Mouse (Mus musculus): ENCODE data around the gene Frmpd1. TPM values are rescaled to one million over a fixed set of nuclear protein-coding genes. Genes with fewer than 3 reads are reported as not detected.

Gene Frmpd1
- polyA plus RNA-seq, 1 experiment from 2014 or later, result 1.2 TPM

DNA sequence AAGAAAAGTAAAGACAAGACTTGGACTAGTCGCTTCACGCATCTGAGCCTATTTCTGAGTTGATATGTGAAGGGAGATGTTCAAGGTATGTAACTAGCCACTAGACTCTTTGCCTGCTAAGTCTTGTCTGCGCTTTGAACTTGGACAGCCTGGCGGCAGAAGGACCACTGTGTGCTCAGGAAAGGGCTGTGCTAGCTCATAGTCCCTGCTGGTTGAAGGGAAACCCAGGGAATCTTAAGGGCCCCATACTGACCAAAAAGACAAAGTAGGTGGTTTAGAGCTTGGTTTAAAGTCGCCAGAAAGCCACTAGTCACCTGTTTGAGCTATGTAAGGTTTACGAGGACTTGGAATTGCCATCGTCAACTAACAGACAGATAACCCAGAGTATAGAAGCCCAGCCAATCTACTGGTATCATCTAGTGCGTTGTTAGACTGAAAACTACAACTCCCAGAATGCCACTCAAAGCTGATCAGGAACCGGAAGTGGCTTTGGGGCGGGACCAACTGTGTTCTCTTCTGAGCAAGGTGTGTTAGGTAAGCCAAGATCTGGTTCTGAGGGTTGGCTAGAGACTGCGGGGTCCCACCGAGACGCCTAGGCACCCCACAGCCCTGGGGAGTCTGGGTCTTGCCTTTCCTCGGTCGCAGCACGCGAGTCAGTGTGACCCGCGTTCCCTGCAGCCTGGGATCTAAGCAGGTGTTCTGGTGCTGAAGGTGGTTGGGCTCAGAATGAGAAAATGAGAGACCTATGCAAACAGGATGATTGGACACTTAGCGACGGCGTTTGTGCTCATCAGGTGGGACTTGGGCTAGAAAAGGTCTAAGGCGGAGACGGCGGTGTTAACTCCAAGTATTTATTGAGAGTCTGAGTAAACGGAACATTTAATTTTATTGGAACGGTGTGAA lies 112.2 kb downstream of the Frmpd1 start, which contains the start of gene Trmt10b:
TSS of gene Trmt10b (plus strand) at position 466 of the 903 bp plus-strand sequence.
- WGBS, result 22% methylated on average over 27 of the region's 27 CpGs
- Histone ChIP-seq H3K27me3 (ENCODE audit: low read depth, poor library complexity, severe bottlenecking) (no peaks in the 10 kb centered on the region), H3K36me3 (peaks cover 15% of the 10 kb centered on the region), H3K4me1 (peaks cover 10% of the 10 kb centered on the region), H3K4me3 (peak within 1 kb of the TSS; percentile 64), H3K9me3 (replicated peaks) (no peaks in the 10 kb centered on the region), H3K27ac (peak within 1 kb of the TSS; percentile 37; the same call in 1 of the 2 replicates)
- DNase-seq (ENCODE audit: low spot score), result peak; percentile 64

DNA sequence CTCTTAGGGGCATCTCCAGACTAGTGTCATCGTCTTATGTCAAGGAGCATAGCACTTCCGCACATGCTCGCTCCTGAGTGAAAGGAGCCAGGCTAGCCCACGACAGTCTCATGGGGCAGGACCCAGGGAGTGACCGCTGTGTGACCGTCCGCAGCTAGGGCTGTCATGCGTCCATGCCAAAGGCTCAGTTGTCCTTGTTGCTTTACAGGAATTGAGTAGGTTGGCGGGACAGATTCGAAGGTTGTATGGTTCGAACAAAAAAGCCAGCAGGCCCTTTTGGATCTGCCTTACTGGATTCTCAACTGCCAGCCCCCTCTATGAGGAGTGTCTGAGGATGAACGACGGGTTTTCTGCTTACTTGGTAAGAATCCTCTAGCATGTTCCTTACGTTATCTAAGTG lies 120.9 kb downstream of the Frmpd1 start:
- DNase-seq (ENCODE audit: low spot score), result no peak
- Histone ChIP-seq H3K27me3 (ENCODE audit: low read depth, poor library complexity, severe bottlenecking) (no peaks in the 10 kb centered on the region), H3K27ac (no peak overlapping the region), H3K4me3 (no peak overlapping the region), H3K9me3 (replicated peaks) (no peaks in the 10 kb centered on the region), H3K4me1 (no peaks in the 10 kb centered on the region), H3K36me3 (peaks cover 74% of the 10 kb centered on the region)
- 95% methylated on average over 14 of the region's 14 CpGs for WGBS

DNA sequence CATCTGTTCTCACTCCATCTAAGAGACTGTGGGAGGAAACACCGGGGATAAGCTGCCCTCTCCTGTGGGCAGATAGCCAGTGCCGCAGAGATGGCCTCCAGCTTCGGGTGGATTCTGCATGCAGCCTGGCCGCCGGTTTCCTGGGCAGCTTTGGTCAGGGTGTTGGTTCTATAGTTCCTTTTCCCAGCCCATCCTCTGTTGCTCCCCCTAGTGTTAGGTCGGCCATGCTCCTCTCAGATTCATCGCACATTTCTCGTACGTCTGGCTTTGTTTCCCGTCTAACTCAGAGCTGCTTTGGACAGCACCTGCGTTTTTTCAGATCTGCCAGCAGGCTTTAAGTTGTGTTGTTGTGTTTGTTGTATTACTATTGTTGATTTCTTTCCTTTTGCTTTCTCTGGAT lies 123.4 kb downstream of the Frmpd1 start:
- peaks cover 71% of the 10 kb centered on the region for H3K36me3 ChIP-seq
- H3K9me3 ChIP-seq (replicated peaks), result no peaks in the 10 kb centered on the region
- H3K4me1 ChIP-seq, result no peaks in the 10 kb centered on the region
- no peak overlapping the region for H3K4me3 ChIP-seq
- H3K27me3 ChIP-seq (ENCODE audit: low read depth, poor library complexity, severe bottlenecking), result no peaks in the 10 kb centered on the region
- WGBS, result 49% methylated on average over 11 of the region's 11 CpGs
- no peak overlapping the region for H3K27ac ChIP-seq
- peak; percentile 40 for DNase-seq (ENCODE audit: low spot score)

DNA sequence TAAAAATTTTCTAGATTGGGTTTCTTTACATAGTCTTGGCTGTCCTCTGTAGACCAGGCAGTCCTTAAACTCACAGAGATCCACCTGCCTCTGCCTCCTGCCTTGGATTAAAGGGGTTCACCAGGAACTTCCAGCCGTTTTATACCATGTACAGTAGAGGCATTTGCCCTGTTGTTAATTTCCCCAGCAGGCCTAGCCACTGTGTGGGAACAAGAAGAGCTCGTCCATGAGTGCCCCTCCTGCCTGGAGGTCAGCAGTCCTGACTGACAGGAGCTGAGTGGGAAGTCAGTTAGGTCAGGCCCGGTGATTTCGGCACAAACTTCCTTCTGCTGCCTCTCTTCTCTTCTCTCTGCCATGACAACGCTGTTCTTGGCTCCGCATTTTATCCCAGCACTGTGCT lies 123.9 kb downstream of the Frmpd1 start:
- H3K4me3 ChIP-seq, result no peak overlapping the region
- peaks cover 70% of the 10 kb centered on the region for H3K36me3 ChIP-seq
- no peaks in the 10 kb centered on the region for H3K4me1 ChIP-seq
- no peaks in the 10 kb centered on the region for H3K9me3 ChIP-seq (replicated peaks)
- DNase-seq (ENCODE audit: low spot score), result no peak
- H3K27ac ChIP-seq, result no peak overlapping the region
- no peaks in the 10 kb centered on the region for H3K27me3 ChIP-seq (ENCODE audit: low read depth, poor library complexity, severe bottlenecking)
- WGBS, result 89% methylated on average over 6 of the region's 6 CpGs

DNA sequence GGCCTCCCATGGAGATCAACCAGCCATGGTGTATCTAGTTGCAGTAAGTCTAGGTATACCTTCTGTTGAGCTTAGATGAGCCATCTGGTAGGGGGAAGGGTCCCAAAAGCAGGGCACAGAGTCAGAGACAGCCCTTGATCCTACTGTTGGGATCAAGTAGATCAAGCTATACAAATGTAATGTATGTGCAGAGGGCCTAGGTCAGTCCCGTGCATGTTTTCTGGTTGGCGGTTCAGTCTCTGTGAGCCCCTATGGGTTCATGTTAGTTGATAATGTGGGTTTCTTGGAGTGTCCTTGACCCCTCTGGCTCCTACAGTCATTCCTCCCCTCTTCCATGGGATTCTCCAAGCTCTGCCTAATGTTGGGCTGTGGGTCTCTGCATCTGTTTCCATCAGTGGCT lies 126.4 kb downstream of the Frmpd1 start:
- H3K36me3 ChIP-seq, result peaks cover 68% of the 10 kb centered on the region

DNA sequence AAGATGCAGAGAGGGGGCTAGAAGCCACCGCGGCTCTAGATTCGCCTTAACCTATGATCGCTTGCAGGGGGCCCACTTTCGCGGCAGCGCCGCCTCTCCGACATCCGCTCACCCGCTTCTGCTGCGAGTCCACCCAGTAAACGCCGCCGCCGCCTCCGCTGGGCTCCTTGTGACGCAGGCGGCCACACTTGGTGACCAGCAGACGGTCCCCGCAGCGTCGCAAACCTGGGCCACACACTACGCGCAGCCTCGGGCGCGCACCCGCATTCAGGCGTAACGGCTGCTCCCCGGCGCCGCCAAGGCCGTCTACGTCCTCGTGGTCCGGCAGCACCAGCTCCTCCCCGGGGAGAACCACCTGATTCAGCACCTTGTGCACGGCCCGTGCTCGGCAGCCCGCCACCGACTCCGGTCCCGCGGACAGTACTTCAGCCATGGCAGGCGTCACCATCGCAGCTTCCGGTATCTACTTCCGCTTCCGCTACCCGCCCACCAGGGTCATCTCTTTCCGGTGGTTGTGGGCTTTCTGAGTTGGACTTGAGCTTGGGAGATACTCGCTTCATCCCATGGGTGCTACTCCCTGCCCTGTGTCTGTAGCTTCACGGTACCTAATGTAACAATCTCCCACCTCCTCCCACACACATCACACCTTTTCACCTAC lies 135.6 kb downstream of the Frmpd1 start:
- DNase-seq (ENCODE audit: low spot score), result peak; percentile 91
- peaks cover 18% of the 10 kb centered on the region for H3K27me3 ChIP-seq (ENCODE audit: low read depth, poor library complexity, severe bottlenecking)
- under 1% methylated on average over 56 of the region's 56 CpGs for WGBS
- H3K36me3 ChIP-seq, result peaks cover 38% of the 10 kb centered on the region
- H3K9me3 ChIP-seq (replicated peaks), result no peaks in the 10 kb centered on the region
- H3K4me1 ChIP-seq, result peaks cover 10% of the 10 kb centered on the region
- H3K4me3 ChIP-seq, result peak overlapping the region; percentile 88
- H3K27ac ChIP-seq, result peak overlapping the region; percentile 95

More for the DNA sequence above, 126.4 kb downstream of the Frmpd1 start:
- Histone ChIP-seq H3K9me3 (replicated peaks) (no peaks in the 10 kb centered on the region), H3K27me3 (ENCODE audit: low read depth, poor library complexity, severe bottlenecking) (no peaks in the 10 kb centered on the region), H3K27ac (no peak overlapping the region), H3K4me3 (no peak overlapping the region), H3K4me1 (no peaks in the 10 kb centered on the region)
- no peak for DNase-seq (ENCODE audit: low spot score)
- 100% methylated on average over 2 of the region's 2 CpGs for WGBS

DNA sequence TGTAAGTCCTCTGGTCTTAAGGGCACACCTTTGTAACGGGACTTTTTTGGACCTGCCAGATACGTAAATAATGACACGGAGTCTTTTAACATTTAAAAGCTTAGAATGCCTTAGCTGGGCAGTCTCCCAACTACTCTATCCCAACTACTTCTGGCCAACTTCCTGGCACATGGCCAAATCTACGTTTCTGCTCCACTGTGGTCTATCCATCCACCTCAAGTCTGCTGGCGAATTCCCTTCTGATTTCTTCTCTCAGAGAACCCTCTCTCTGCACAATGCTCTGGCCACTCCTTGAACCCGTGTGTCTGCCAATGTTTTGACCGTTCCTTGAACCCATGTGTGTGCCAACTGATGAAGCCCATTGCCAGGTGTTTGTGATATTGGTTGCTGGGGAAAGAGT lies 146.5 kb downstream of the Frmpd1 start:
- 94% methylated on average over 7 of the region's 7 CpGs for WGBS
- no peaks in the 10 kb centered on the region for H3K9me3 ChIP-seq (replicated peaks)
- H3K27me3 ChIP-seq (ENCODE audit: low read depth, poor library complexity, severe bottlenecking), result 0 out of 2 replicates have a peak, but pooled peaks cover 4% of the 10 kb centered on the region
- no peak overlapping the region for H3K27ac ChIP-seq
- DNase-seq (ENCODE audit: low spot score), result no peak
- H3K4me1 ChIP-seq, result peaks cover 3% of the 10 kb centered on the region
- H3K36me3 ChIP-seq, result no peaks in the 10 kb centered on the region
- no peak overlapping the region for H3K4me3 ChIP-seq

DNA sequence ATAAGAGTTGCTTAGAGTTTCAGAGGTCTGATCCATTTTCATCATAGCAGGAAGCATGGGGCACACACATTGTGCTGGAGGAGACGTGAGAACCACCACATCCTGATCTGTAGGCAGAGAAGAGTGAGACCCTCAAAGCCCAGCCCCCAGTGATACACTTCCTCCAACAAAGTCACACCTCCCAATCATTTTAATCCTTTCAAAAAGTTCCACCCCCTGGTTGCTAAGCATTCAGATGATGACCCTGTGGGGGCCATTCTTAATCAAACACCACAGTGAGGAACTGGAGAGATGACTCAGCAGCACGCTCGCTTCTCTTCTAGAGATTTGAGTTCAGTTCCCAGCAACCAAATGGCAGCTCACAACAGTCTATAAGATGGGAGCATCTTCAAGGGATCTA lies 147.8 kb downstream of the Frmpd1 start:
- H3K4me1 ChIP-seq, result peaks cover 4% of the 10 kb centered on the region
- 0 out of 2 replicates have a peak, but pooled peaks cover 4% of the 10 kb centered on the region for H3K27me3 ChIP-seq (ENCODE audit: low read depth, poor library complexity, severe bottlenecking)
- H3K4me3 ChIP-seq, result no peak overlapping the region
- H3K9me3 ChIP-seq (replicated peaks), result no peaks in the 10 kb centered on the region
- WGBS, result 80% methylated on average over 3 of the region's 3 CpGs
- no peaks in the 10 kb centered on the region for H3K36me3 ChIP-seq
- DNase-seq (ENCODE audit: low spot score), result no peak
- H3K27ac ChIP-seq, result no peak overlapping the region

Other genes with a start within 250 kb of the Frmpd1 start
- 80.9 and 91.8 TPM in 2 replicates for gene Grhpr, start 203.5 kb upstream of the Frmpd1 start, polyA plus RNA-seq (2016; fragmentation: Nextera tagmentation; extraction: Ambion mirVana)
- 35.5 and 43.0 TPM in 2 replicates for gene Zbtb5, start 172.5 kb upstream of the Frmpd1 start, polyA plus RNA-seq (2016; fragmentation: Nextera tagmentation; extraction: Ambion mirVana)
- 60.8 and 71.9 TPM in 2 replicates for gene Polr1e, start 166.3 kb upstream of the Frmpd1 start, polyA plus RNA-seq (2016; fragmentation: Nextera tagmentation; extraction: Ambion mirVana)
- 13.7 and 17.9 TPM in 2 replicates for gene Fbxo10, start 100.3 kb upstream of the Frmpd1 start, polyA plus RNA-seq (2016; fragmentation: Nextera tagmentation; extraction: Ambion mirVana)
- gene Tomm5, start 76.8 kb upstream of the Frmpd1 start, polyA plus RNA-seq (2016; fragmentation: Nextera tagmentation; extraction: Ambion mirVana), result 210 and 265 TPM in 2 replicates
- 17.8 and 20.2 TPM in 2 replicates for gene Trmt10b, start 112.3 kb downstream of the Frmpd1 start, polyA plus RNA-seq (2016; fragmentation: Nextera tagmentation; extraction: Ambion mirVana)
- 9.6 and 11.9 TPM in 2 replicates for gene Dcaf10, start 157.2 kb downstream of the Frmpd1 start, polyA plus RNA-seq (2016; fragmentation: Nextera tagmentation; extraction: Ambion mirVana)
- 109 and 126 TPM in 2 replicates for gene Exosc3, start 157.9 kb downstream of the Frmpd1 start, polyA plus RNA-seq (2016; fragmentation: Nextera tagmentation; extraction: Ambion mirVana)
- 75.6 and 85.1 TPM in 2 replicates for gene Slc25a51, start 223.9 kb downstream of the Frmpd1 start, polyA plus RNA-seq (2016; fragmentation: Nextera tagmentation; extraction: Ambion mirVana)